Mouse (Mus musculus) urinary bladder, postnatal 14 days (tissue): ENCODE results near the gene Rrp12.
A peak's percentile ranks its signal among the peaks of the same experiment; 100 is the strongest.
"Not testable (repeated sequence)": the region's sequence is repeated elsewhere in the genome, so short reads cannot be mapped to it uniquely, and the experiment has no call there.

Experiments
- DNase-seq: peaks from one replicate; pipeline ENCODE4 v3.0.0; 2021; ENCODE audit warnings: low spot score

Rrp12 gene

GRCm38 (mm10) chr19:41895460-41896318 lies at the start of gene Rrp12:
Gene Rrp12 (minus strand): TSS chr19:41896173.
- DNase-seq = peak; percentile 75

GRCm38 (mm10) chr19:41943841-41944240 lies 47.9 kb upstream of the Rrp12 start:
- DNase-seq = no peak

- DNase-seq = no peak
These were observed 42.6 kb upstream of the Rrp12 start for GRCm38 (mm10) chr19:41938539-41938938.

DNA sequence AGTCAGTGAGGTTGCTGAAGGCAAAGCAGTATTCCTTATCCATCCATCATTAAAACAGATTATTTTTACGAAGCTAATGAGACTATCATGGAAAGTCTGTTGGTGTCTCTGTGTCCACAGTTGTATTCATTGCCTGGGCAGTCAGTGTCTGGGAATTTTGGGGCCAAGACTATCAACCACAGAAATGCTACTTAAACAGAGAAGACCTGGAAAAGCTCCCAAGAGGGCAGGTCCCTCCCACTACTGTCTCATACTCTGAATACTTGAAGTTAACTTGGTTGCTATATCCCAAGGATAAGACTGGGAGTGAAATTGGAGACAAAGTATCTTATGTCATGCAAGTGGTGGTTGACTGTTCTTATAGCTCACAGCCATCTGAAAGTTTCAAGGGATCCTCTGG lies 39.9 kb upstream of the Rrp12 start:
- no peak for DNase-seq

GRCm38 (mm10) chr19:41934124-41934523 lies 38.2 kb upstream of the Rrp12 start:
- no peak for DNase-seq

GRCm38 (mm10) chr19:41933179-41934086 lies 37.5 kb upstream of the Rrp12 start, which contains the start of the genes Exosc1 and Zdhhc16:
Gene Exosc1 (minus strand): TSS chr19:41933423.
Gene Zdhhc16 (plus strand): TSS chr19:41933480.
- peak; percentile 97 for DNase-seq

DNA sequence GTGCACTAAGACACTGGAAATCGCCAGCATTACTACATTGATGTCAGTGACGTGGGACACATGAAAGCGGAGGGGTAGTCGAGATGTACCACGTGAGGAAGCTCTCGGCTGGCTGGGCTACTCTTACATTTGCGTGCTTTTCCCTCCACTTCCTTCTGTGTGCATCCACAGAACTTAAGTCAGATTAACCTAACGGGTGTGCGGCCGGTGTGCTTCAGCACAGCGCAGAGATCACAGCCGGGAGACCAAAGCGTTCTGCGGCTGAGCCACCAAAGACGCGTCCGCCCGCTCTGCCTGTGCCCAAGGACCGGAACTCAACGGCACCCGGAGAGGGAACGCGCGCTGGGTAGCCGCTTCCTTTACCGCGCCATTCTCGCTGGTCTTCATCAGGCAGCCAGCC lies 36.7 kb upstream of the Rrp12 start:
- no peak for DNase-seq

DNA sequence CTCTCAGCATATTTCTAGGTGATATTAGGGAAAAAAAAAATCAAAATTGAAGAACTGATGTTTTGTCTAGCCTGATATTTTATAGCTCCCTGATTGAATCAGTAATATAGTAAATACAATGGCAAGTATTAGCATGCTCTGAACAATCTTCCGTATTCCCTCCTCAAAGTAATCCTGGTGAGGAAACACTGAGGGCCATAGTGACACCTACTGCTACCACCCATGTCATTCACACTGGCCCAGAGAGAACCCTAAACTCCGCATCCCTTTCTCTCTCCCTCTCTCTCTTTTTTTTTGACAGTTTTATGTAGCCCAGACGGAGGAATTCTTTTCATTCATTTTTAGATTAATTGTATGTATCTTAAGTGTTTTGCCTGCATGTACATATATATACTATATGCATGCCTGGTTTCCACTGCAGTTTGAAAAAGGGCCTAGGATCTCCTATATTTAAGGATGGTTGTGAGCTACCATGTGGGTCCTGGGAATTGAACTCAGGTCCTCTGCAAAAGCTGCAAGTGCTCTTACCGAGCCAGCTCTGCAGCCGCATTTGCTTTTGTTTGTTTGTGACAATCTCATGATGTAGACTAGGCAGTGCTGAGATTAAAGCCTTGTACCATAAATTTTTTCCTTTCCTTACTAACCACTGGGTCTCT lies 24.6 kb upstream of the Rrp12 start:
- DNase-seq = no peak

GRCm38 (mm10) chr19:41919471-41919870 lies 23.5 kb upstream of the Rrp12 start:
- DNase-seq = no peak

- DNase-seq = no peak
These were observed 20.9 kb upstream of the Rrp12 start for GRCm38 (mm10) chr19:41916853-41917252.

DNA sequence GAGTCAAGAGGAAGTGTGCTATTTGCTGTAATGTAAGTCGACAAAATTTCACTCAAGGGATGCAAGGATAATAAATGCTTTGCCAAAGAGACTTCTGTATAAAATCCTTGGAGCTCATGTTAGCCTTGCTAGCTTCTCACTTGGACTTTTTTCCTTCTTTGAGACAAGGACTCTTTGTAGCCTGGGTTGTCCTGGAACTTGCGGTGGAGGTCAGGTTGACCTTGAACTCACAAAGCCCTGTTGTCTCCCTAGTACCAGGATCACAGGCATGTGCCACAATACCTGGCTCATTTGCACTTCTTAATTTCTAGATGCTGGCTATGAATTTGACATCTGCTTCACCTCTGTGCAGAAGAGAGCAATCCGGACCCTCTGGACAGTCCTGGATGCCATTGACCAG lies 19.3 kb upstream of the Rrp12 start:
- no peak for DNase-seq

DNA sequence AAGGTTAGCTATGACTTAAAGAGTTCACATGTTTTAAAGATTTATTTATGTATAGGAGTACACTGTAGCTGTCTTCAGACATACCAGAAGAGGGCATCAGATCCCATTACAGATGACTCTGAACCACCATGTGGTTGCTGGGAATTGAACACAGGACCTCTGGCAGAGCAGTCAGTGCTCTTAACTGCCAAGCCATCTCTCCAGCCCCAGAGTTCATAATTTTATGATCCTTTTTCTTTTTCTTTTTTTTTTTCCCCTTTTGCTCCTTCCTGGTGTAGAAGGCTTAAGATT lies 18.6 kb upstream of the Rrp12 start:
- not testable (repeated sequence) for DNase-seq

DNA sequence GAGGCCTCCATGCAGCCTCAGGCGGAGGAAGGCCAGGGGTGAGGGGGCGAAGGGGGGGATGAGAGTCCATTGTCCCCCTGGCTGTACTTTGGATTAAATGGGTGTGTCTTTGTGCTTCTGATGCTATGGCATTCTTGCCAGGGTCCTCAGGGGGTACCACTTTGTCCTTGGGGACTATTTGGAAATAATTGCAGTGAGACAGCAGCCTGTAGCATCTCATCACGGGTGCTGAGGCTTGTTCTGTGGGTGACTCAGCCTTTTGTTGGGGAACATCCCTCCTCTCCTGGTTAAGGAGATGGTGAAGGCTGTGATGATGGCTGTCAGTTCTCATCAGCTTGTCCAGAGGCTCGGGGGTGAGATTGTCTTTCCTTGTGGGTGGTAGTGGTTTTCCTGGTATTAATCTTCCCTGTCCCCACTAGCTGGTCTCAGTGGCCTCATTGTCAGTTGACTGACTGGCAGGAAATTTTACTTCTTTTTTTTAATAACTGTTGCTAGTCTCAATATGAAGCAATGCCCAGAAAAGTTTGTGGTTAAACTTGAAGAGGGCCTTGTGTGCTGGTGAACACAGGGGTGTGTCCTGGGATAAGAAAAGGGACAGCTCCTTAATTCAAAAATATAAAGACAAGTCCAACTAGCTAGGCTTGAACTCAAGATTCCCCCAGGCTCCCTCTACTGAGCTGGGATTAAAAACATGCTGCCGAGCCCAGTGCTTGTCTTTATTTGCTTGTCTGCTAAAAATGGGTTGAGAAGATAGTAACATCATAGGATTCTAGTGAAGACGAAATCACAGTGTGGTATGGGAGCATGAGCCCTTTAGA lies 18.0 kb upstream of the Rrp12 start:
- DNase-seq = no peak

DNA sequence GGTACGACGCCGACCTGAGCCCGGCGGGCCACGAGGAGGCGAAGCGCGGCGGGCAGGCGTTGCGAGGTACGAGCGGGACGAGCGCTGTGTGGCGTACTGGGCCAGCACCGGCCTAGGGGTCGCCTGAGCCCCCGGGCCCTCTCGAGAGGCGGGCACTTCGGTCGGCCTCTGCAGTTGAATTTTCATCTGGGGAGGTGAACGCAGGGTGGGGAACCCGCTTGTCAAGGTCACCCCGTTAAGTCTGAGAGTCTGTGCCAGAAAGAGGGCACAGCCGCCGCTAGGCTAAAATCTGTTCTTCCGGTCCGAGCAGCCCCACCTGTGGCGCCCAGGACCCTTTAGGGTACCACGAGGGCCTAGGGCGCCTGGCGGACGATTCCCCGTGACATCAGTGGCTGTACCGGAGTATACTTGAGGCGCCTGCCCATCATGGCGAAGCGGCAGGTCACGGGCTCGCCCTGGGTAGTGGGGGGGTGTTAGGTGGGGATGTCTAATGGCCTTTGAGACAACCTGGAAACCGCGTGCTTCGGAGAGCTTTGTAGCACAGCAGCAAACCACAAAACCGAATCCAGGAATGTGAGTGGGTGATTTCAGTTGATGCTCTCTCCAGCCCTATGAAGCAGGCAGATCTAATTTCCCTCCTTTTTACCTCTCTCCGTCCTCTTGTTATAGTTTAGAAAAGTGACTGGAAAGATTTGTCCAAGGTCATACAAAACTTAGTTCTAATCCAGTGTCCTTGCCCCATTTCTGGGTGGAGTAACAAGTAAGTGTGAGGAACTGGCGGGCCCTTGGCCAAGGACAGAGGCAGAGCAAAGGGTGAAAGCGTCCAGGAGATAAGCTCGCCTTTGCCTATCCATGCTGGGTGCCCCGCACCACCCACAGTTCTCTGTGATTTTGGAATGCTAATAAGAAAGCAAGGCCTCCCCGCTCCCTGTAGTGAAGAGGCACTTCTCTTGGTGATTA lies 16.4 kb upstream of the Rrp12 start:
- peak; percentile 39 for DNase-seq

DNA sequence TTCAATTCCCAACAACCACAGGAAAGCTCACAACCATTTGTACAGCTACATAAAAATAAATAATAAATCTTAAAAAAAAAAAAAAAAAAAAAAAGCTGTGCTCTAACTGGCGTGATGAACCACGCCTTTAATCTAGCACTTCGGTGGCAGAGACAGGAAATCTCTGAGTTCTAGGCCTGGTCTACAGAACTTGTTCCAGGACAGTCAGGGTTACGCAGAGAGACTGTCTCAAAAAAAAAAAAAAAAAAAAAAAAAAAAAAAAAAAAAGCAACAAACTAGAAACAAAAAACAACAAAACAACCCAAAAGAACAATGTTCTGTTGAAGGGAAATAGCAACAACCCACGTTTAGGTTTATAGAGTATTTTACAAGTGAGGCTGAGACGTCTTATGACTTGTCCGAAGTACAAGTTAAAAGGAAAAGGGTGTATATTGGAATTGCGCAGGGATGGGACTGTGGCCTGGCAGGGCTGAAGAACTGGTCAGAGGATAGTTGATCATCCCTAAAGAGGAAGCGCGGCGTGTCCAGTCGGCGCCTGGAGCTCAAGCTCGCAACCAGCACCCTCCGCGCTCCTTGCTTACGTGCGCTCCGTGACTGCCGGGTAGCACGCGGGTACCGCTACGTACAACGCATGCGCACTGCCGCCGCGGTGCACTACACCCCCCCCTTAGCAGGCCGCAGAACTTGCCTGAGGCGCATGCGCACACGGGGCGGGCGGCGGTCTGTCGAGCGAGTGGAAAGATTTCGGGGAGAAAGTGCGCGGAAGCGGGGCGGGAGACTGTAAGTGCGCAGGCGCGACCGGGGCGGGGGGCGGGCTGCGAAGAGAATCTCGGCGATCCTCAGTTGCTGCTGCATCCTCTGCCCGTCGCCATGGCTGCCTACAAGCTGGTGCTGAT lies 15.5 kb upstream of the Rrp12 start, which contains the start of gene Pgam1:
Gene Pgam1, plus strand, starts transcription at position 746 of the 896 bp plus-strand sequence.
- DNase-seq = peak; percentile 97

- no peak for DNase-seq
These were observed 14.4 kb upstream of the Rrp12 start for GRCm38 (mm10) chr19:41910396-41910795.

GRCm38 (mm10) chr19:41908736-41909135 lies 12.8 kb upstream of the Rrp12 start:
- no peak for DNase-seq

- DNase-seq = peak; percentile 22
These were observed 11.2 kb upstream of the Rrp12 start for GRCm38 (mm10) chr19:41907079-41907760.
